Mouse (Mus musculus) cerebellum, adult 9-10 months (tissue): ENCODE results near the gene Pacsin1.
A peak's percentile ranks its signal among the peaks of the same experiment; 100 is the strongest.

ENCODE experiments used
- DNase-seq: peaks from one replicate; pipeline ENCODE4 v3.0.0; 2022

Pacsin1 gene

DNA sequence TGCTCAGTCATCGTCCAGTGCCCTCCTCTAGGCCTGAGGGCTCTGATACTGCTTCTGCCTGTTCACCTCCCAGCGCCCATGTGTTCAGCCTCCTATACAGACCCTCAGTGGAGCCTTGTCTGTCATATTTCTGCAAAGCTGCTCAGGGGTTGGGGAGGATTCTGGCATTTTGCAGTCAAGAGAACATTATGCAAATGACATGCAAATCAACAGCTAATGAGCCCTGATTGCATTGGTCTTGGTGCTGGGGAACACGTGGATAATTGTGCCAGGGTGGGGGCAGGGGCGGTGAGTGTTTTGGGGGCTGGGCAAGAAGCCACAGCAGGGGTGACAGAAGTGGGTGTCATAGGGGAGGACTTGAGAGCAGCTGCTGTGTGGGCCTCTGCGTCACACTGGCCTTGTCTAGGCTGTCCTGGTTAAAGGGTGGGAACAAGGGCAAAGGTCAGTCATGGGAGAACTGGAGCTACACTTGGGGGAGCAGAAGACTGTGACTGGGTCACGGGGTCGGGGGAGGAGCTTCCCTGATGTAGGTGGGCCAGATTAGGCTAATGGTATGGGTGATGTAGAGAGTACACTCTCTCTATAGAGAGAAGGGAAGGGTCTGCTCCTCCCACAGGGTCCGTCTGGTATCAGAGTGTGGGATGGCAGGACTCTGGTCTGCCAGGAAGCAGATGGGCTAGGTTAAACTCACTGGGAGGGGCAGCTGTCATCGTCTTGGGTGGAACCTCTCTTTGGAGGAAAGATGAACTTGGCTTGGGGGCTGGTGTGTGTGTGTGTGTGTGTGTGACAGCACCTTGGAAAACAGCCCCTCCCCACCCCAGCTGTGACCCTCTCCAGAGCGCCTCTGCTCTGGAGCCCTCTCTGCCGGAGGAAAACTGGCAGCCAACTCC lies 23.9 kb downstream of the Pacsin1 start:
- DNase-seq = no peak

DNA sequence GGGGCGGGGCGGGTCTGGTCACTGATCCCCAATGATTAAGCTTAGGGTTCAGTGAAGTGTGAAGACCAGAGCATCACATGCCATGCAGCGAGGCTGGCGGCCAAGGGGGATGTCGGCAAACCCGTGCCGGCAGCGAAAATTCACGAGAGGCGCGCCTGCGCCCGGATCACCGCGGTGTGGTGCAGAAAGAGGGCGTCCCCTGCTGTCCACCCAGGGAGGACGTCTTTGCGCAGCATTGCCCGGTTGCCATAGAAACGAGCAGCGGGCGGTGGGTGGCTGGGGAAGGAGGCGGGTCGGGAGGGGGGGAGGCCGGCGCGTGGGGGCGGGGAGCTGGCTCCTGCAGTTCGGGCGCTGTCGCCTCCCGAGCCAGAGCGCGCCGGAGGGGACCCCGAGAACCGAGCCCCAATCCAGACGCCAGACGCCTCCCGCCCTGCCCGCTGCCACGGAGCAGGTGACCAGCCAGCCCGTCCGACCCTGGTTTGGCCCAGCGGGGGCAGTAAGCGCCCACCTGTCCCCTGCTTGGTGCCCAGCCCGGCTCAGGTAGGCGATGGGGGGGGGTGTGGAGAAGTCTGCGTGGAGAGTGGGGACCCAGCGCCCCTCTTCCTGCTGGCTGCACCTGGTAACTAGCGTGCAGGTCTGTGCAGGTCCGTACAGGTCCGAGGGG lies 29.7 kb downstream of the Pacsin1 start:
- DNase-seq = peak; percentile 77

DNA sequence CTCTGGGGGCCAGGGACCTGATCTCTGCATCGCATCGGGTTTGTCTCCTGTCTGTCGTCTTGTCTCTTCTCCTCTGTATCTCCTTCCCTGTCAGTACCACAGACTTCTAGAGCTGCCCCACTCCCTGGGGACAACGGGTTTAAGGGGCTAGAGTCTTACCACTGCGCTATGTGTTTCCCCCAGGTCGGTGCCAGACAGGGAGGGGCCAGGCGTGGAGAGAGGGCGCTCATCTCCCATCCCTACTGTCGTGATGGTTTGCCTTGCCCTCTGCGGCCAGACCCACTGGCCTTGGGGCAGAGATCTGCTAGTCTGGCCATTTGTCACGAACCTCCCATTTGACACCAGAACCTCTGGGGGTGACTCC lies 30.2 kb downstream of the Pacsin1 start:
- no peak for DNase-seq

DNA sequence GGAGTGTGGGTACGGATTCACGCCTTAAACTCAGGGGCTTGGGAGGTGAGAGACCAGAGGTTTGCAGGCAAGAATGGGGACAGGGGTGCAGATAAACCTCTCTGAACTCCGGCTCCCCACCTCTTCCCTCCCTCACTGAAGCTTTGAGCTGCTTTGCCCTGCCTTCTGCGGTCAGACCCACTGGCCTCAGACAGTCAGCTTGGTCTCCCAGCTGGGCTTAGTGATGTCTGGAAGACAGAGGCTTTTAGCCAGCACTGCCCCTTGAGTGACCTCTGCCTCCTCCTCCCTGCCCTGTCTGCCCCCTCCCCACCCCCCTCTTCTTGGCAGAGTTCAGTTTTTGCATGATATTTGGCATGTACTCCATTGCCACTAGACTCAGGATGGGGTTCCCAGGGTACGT lies 31.1 kb downstream of the Pacsin1 start:
- no peak for DNase-seq

DNA sequence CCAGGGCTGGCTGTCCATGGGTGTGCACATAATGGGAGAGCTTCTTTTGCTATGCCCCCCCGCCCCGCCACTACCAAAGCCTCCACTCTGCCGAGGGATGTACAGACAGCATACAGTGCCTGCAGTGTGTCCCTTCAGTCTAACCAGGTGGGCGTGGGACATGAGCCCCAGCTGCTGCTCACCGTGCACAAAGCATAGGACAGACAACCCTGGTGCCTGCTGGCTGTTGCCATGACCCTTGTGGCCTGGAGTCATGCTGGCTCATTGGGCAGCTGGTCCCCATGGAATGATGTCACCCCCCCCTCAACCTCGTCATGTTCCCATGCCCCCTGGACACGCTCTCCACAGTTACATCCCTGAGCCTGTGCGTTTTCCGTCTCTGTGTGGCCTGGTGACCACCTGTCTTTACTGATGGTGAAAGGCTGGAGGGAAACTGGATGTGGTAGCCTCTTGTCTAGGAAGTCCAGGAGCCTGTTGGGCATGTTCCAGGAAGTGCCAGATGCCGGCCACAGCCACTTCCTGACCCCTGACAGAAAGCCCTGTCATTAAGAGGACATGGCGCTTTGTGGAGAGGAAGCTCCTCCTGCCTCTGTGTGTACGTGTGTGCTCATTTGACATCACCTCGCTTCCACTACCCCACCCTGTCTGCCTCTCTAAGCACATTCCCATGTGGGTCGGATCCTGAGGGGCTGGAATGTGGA lies 35.8 kb downstream of the Pacsin1 start:
- no peak for DNase-seq

DNA sequence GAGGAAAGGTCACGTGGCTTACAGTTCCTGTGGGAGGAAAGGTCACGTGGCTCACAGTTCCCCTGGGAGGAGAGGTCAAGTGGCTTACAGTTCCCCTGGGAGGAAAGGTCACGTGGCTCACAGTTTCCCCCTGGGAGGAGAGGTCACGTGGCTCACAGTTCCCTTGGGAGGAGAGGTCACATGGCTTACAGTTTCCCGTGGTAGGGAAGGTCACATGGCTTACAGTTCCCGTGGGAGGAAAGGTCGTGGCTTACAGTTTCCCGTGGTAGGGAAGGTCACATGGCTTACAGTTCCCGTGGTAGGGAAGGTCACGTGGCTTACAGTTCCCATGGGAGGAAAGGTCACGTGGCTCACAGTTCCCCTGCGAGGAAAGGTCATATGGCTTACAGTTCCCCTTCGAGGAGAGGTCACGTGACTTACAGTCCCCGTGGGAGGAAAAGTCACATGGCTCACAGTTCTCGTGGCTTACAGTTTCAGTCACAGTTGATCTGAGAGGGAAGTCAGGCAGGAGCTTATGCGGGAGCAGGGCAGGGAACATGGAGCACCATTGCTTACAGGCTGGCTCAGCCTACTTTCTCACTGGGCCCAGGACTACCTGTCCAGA lies 44.4 kb downstream of the Pacsin1 start:
- no peak for DNase-seq

DNA sequence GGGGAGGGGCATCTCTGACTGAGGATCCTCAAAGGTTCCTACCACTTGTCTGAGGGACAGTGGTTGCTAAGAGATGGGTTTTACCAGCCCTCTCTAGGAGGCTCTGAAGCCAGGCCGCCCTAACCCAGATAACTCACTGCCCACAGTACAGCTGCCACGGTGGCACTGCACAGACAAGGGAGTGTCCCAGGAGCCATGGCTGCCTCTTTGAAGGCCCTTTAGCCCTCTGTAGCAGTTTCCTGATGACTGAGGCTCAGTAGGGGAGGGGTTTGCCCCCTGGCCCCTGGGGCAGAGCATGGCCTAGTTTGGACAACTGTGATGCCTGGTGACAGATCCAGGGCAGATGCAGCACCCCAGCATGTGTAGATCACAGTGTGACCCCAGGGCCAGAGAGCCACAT lies 45.5 kb downstream of the Pacsin1 start:
- DNase-seq = no peak

DNA sequence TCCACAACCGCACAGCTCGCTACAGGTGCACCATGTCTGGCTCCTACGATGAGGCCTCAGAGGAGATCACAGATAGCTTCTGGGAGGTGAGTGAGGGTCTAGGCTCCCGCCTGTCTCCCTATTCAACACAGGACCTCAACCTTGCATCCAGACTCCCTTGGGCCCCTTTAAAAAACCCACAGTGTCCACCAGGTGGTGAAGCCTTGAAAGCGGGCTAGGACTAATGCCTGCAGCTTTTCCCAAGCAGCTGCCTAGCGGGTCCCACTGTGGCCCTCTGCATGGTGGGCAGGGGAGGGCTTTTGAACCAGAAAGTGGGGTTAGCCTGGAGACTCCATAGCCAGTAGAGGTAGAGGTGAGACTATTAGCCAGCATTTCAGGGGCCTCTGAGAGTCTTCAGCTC lies 46.5 kb downstream of the Pacsin1 start:
- DNase-seq = no peak

DNA sequence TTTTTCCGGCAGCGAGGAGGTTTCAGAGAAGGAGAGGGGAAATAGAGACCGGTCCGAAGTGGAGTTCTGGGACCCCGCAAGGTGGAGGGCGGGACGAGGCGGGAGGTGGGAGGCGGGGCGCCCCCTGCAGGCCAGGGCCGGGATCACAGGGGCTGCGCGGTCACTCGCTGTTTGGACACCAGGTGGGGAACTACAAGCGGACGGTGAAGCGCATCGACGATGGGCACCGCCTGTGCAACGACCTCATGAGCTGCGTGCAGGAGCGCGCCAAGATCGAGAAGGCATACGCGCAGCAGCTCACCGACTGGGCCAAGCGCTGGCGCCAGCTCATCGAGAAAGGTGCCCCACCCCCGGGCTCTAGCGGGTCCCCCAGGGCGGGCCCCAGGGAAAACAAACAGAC lies 47.2 kb downstream of the Pacsin1 start:
- DNase-seq = no peak

DNA sequence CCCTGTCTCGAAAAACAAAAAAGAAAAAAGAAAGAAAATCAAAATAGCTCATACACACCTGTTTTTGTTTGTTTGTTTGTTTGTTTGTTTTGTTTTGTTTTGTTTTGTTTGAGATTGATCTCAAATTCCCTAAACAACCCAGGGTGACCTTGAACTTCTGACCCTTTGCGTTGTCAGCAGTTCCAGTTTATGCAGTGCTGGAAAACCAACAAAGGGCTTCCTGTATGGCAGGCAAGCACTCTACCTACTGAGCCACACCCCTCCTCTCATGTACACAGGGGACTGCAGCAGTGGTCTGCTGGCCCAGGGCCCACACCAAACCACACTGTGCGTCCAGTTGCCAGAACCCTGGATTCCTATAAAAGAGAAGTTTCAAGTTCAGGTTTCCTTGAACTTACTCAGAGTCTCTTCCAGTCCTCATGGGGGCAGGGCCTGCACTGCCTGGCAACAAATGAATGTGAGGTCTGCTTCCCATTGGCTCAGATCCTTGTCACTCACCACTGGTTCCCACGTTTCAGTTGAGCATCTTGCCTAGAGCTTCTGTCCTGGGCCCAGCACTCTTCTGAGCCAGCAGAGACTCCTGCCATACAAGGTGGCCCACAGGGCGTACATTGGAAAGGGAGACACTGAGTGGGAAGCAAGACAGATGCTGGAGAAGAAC lies 48.8 kb downstream of the Pacsin1 start:
- DNase-seq = no peak

DNA sequence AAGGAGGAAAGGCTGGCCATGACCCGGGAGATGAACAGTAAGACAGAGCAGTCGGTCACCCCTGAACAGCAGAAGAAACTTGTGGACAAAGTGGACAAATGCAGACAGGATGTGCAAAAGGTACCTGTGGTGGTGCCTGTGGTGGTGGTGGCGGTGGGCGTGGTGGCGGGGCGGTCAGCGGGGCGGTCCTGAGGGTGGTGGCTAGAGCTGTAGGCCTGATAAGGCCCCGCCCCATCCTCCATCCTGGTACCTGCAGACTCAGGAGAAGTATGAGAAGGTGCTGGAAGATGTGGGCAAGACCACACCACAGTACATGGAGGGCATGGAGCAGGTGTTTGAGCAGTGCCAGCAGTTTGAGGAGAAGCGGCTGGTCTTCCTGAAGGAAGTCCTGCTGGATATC lies 50.4 kb downstream of the Pacsin1 start:
- DNase-seq = no peak

DNA sequence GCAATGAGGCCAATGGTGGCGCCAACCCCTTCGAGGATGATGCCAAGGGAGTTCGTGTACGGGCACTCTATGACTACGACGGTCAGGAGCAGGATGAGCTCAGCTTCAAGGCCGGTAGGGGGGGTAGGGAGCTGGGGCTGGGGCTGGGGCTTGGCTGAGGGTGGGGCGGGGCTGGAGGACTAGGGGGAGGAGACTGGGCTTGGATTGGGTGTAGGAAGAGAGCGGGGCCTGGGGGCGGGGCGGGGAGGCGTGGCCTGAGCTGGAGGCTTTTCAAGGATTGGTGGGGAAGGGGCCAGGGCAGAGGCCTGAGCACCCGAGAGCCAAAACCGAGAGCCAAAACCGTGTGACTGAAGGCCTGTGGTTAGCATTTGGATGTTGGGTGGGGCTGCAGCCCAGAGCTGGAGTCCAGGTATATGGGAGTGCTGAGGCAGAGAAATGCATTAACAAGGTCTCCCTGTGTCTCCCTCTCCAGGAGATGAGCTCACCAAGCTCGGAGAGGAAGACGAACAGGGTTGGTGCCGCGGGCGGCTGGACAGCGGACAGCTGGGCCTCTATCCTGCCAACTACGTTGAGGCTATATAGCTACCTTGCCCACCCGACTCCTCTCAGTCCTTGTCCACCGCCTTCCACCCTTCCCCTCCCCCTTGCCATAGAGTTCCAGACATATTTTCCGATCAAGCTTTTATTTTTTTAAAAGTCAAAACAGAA lies 52.8 kb downstream of the Pacsin1 start:
- DNase-seq = no peak

DNA sequence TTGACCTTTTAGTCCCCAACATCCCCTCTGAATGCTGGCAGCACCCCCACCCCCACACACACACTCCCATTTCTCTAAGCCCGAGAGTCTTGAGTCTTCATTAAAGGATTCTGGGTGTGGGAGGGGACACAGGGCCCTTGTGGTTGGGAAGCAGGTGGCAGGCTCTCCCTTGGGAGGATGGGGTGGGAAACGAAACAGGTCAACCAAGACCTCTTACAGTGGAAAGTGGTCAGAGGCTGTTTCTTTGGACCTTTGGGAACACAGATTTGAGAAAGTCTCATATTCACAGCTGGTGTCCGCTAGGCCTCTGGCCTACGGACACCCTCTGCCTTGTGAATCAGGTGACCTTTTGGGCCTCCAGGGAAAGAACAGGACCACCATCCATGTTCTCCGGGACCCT lies 54.3 kb downstream of the Pacsin1 start:
- DNase-seq = no peak

DNA sequence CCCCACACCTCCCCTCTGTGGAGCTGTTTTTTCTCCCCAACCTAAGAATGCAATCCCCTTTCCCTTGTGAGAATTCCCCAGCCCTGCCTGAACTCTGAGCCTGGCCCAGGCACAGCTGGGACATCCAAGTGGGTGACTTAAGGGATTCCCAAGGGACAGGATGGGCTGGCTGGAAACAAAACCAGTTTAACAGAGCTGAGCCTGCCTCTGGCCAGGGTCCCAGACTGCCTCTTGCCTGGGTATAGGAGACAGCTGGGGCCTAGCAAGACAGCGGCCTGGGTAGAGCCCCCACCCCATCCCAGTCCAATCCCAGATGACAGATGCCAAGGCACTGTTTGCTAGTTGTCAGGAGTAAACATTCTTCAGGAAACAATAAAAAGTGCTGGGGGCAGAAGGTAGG lies 57.5 kb downstream of the Pacsin1 start:
- DNase-seq = no peak

DNA sequence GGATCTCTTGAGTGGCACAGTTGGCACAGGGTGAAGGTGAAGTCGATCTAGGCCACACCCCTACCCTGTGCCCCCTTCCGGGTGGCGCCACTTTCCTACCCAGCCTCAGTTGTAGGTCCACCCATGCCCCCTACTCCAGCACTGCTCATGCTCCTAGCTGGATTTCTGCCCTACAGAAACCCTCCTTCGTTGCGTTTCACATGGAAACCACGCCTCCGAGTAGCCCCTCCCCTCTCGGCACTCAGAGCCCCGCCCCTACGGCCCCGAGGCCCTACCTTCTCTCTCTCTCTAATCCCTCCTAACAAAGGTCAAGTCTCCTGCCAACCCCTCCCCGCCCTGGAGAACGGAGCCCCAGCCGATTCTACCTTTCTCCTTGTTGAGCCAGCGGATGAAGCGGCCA lies 61.5 kb downstream of the Pacsin1 start:
- DNase-seq = no peak

DNA sequence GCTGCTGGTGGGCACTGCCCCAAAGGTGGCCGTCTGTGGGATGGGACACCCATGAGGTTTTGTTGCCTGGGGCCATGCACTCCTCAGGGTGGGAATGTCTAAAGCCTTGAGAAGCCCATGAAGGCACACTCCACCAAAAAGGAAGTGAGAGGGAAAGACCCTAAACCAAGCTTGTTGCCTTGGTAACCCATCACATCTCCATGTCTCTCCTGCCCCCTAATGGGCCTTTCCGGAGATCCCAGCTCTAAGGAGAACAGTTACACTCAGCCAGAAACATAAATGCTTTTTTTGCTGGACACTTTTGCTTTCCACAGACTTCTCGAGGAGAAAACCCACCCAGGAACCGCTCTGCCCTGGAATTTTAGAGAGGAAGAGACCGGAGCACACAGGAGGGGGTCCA lies 62.9 kb downstream of the Pacsin1 start:
- DNase-seq = no peak

DNA sequence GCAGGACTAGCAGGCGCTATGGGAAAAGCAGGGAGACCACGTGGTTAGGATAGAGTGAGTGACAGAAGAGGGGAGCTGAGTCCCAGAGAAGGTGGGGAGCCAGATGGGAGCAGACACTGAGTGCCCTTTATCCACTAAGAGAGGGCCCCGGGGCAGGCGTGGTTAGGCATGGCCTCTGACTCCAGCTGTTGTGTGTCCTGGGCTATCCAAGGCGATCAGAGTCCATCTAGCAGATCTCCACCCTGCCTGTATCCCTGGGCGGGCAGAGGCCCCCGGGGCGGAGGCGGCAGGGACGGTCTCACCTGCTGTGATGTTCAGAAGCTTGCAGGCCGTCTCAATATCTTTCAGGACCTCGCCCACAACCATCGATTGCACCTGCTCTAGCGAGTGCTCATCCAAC lies 64.4 kb downstream of the Pacsin1 start:
- DNase-seq = no peak

DNA sequence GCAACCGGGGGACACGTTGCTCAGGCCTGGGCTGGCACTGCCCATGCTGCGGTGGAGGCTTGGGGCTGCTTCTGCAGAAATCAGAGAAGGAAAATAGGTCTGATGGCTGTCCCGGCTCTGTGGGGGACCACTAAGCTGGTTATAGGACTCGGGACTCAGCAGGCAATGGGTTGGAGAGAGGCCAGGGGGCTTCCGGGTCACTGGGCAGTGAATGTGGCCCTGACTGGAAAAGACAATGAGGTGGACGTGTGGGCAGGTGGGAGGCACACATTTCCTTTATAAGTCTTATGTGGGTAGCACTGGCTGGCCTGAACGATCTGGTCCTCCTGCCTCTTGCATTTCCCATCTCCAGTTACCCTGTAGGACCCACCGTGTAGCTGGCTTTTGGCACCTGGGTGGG lies 65.0 kb downstream of the Pacsin1 start:
- DNase-seq = no peak

DNA sequence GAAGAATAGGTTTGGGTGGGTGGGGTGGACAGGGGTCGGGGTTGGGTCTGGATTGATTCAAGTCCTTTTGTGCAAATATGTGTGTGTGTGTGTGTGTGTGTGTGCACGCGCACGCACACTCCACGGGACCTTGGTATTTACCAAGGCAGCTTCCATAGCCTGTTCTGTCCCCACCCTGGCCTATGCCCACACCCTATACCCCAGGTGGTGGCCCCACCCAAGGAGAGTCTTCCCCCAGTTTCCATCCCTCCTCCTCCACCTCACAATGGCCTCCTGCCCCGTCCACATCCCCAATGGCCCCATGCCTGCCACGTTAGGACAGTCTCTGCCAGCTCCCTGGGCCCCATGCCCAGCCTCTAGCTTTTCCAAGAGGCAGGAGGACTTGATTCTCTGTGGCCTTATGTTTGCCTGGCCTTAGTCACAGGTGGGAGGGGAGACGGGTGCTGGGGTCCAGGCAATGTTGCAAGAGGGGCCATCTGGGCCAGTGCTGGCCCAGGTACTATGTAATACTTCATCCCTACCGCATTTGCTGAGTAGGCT lies 65.9 kb downstream of the Pacsin1 start:
- peak; percentile 91 for DNase-seq

DNA sequence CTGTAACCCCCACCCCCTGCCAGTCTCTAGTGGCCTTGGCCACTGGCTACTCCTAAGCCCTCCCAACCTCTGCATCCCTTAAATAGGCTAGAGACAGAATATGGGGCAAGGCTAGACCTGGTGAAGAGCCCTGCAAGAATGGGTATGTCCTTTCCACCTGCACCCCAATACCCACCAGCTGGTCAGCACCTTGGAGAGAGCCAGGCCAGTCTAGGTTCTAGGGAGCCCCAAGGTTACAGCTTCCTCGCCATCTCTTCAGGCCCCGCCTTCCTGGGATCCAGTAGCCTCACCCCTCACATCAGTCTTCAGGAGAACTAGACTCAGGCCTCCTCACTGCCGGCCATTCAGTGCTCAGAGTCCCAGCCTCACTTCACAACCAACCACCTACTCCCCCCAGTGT lies 69.0 kb downstream of the Pacsin1 start:
- DNase-seq = no peak

DNA sequence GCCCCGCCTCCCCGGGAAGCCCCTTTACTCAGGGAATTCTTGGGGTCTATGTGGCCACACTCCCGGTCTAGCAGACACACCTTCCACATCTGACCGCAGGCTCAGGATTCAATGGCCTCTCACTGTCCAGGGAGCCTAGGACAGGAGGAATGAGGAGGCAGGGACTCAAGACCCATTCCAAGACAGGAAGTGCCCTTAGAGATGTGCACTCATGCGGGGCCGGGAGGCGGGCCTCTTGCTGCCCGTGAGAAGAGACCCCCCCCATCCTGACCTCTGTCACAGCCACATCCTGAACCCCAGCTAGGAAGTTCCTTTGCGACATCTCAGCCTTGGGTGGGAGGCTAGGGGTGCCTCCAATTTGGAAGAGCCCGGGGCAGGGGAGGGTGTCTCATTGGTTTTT lies 69.7 kb downstream of the Pacsin1 start:
- DNase-seq = no peak

DNA sequence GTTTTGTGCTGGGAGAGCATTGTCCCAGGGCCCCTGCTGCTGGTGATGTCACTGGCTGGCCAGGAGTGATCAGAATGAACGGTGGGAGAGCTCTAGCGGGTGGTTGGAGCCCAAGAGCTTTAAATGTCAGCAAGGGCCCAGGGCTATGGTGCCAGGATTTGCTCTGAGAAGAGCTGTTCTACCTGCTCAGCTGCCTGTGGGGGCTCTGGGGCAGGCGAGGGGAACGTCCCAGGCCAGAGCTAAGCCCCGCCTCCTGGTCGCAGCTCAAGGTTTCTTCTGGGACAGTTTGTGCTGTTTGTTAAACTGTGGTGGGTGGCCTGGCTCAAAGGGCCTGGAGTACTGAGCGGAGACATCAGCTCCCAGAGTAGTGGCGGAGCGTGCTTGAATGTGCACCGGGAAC lies 70.1 kb downstream of the Pacsin1 start:
- no peak for DNase-seq
